Mouse (Mus musculus): ENCODE results near the gene Selplg. TPM values are rescaled to one million over a fixed set of nuclear protein-coding genes. Genes with fewer than 3 reads are reported as not detected.

The Selplg gene
- polyA plus RNA-seq, 2 experiments: 4.0 to 5.4 TPM

DNA sequence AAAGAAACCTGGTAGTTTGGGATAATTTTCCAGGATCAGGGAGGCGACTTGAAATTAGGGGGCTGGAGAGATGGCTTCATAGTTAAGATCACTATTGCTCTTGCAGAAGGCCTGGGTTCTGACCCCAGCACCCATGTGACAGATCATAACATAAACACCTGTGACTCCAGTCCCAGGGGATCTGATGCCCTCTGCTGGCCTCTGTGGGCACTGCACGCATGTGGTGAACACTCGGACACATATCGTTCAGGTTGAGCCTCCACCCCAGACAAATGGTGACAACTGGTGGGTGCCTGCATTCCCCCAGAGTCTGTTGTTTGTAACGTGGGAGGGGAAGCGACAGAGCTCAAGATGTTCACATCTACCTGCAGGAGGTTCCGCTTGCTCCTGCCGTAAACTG lies 28.9 kb upstream of the Selplg start:
- H3K4me2 ChIP-seq (replicated peaks; ENCODE audit: low read depth, low read length, severe bottlenecking): no peak overlapping the region
- WGBS: 92% methylated on average over 8 of the region's 8 CpGs
- ATAC-seq (ENCODE audit: low FRiP score, low read depth) (no peak), DNase-seq (ENCODE audit: low spot score) (no peak)
- no peak for TF ChIP-seq POLR2A (IDR thresholded peaks at IDR 0.05; ENCODE audit: borderline replicate concordance, extremely low read depth, insufficient read depth, insufficient read length)
- no peaks in the 10 kb centered on the region for H3K27me3 ChIP-seq (ENCODE audit: control insufficient read depth, insufficient read depth, low read length)
- peaks cover 11% of the 10 kb centered on the region for H3K4me1 ChIP-seq (ENCODE audit: control insufficient read depth, insufficient read depth, low read length)
- no peak overlapping the region for H3K27ac ChIP-seq (replicated peaks; ENCODE audit: low read depth, low read length)
- no peak overlapping the region for H3K9ac ChIP-seq (ENCODE audit: low read depth, low read length, severe bottlenecking)
- H3K36me3 ChIP-seq (ENCODE audit: control insufficient read depth, insufficient read depth, low read length): peaks cover 18% of the 10 kb centered on the region
- no peaks in the 10 kb centered on the region for H3K9me3 ChIP-seq (ENCODE audit: control insufficient read depth, low read length)
- H3K4me3 ChIP-seq (replicated peaks; ENCODE audit: low read length): no peak overlapping the region

GRCm38 (mm10) chr5:113858971-113859370 lies 26.5 kb upstream of the Selplg start:
- no peak overlapping the region for H3K27ac ChIP-seq (replicated peaks; ENCODE audit: low read depth, low read length)
- no peaks in the 10 kb centered on the region for H3K27me3 ChIP-seq (ENCODE audit: control insufficient read depth, insufficient read depth, low read length)
- WGBS: 44% methylated on average over 5 of the region's 5 CpGs
- DNase-seq (ENCODE audit: low spot score) (no peak), ATAC-seq (ENCODE audit: low FRiP score, low read depth) (no peak)
- no peak overlapping the region for H3K9ac ChIP-seq (ENCODE audit: low read depth, low read length, severe bottlenecking)
- no peak for TF ChIP-seq POLR2A (IDR thresholded peaks at IDR 0.05; ENCODE audit: borderline replicate concordance, extremely low read depth, insufficient read depth, insufficient read length)
- H3K4me1 ChIP-seq (ENCODE audit: control insufficient read depth, insufficient read depth, low read length): peaks cover 11% of the 10 kb centered on the region
- no peak overlapping the region for H3K4me2 ChIP-seq (replicated peaks; ENCODE audit: low read depth, low read length, severe bottlenecking)
- H3K9me3 ChIP-seq (ENCODE audit: control insufficient read depth, low read length): no peaks in the 10 kb centered on the region
- peaks cover 14% of the 10 kb centered on the region for H3K36me3 ChIP-seq (ENCODE audit: control insufficient read depth, insufficient read depth, low read length)
- H3K4me3 ChIP-seq (replicated peaks; ENCODE audit: low read length): no peak overlapping the region

DNA sequence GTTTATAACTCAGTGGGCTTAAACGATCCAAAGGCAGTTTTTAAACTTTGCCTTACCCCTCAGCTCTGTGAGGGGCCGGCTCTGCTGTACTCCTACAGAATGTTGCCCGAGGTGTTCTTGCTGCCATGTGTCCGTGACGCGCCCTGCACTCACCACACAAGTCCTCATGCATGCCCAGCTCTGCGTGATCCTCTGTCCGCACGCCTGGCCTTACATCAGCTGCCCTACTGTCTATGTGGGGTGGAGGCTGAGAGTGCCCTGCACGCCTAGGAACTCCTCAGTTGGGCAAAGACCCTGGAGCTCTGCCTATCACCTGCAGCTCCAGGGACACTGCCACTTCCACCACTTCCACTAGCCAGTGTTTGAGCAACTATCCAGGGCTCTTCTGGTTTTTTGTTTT lies 26.1 kb upstream of the Selplg start:
- Histone ChIP-seq H3K36me3 (ENCODE audit: control insufficient read depth, insufficient read depth, low read length) (peaks cover 10% of the 10 kb centered on the region; the same call in 1 of the 2 replicates), H3K27me3 (ENCODE audit: control insufficient read depth, insufficient read depth, low read length) (no peaks in the 10 kb centered on the region), H3K27ac (replicated peaks; ENCODE audit: low read depth, low read length) (0 out of 2 replicates have a peak overlapping the region, but pooled peaks have one; percentile 13), H3K9me3 (ENCODE audit: control insufficient read depth, low read length) (no peaks in the 10 kb centered on the region), H3K4me2 (replicated peaks; ENCODE audit: low read depth, low read length, severe bottlenecking) (no peak overlapping the region), H3K9ac (ENCODE audit: low read depth, low read length, severe bottlenecking) (no peak overlapping the region), H3K4me3 (replicated peaks; ENCODE audit: low read length) (no peak overlapping the region), H3K4me1 (ENCODE audit: control insufficient read depth, insufficient read depth, low read length) (peaks cover 11% of the 10 kb centered on the region)
- WGBS: 61% methylated on average over 10 of the region's 10 CpGs
- TF ChIP-seq POLR2A (IDR thresholded peaks at IDR 0.05; ENCODE audit: borderline replicate concordance, extremely low read depth, insufficient read depth, insufficient read length): no peak
- DNase-seq (ENCODE audit: low spot score): no peak
- no peak for ATAC-seq (ENCODE audit: low FRiP score, low read depth)

GRCm38 (mm10) chr5:113857631-113858030 lies 25.2 kb upstream of the Selplg start:
- Histone ChIP-seq H3K4me1 (ENCODE audit: control insufficient read depth, insufficient read depth, low read length) (peaks cover 11% of the 10 kb centered on the region), H3K9me3 (ENCODE audit: control insufficient read depth, low read length) (no peaks in the 10 kb centered on the region), H3K4me2 (replicated peaks; ENCODE audit: low read depth, low read length, severe bottlenecking) (no peak overlapping the region), H3K36me3 (ENCODE audit: control insufficient read depth, insufficient read depth, low read length) (peaks cover 7% of the 10 kb centered on the region; the same call in 1 of the 2 replicates), H3K27me3 (ENCODE audit: control insufficient read depth, insufficient read depth, low read length) (no peaks in the 10 kb centered on the region), H3K4me3 (replicated peaks; ENCODE audit: low read length) (no peak overlapping the region), H3K27ac (replicated peaks; ENCODE audit: low read depth, low read length) (no peak overlapping the region), H3K9ac (ENCODE audit: low read depth, low read length, severe bottlenecking) (no peak overlapping the region)
- ATAC-seq (ENCODE audit: low FRiP score, low read depth) (no peak), DNase-seq (ENCODE audit: low spot score) (no peak)
- 63% methylated on average over 8 of the region's 8 CpGs for WGBS
- TF ChIP-seq POLR2A (IDR thresholded peaks at IDR 0.05; ENCODE audit: borderline replicate concordance, extremely low read depth, insufficient read depth, insufficient read length): no peak

- no peaks in the 10 kb centered on the region for H3K9me3 ChIP-seq (ENCODE audit: control insufficient read depth, low read length)
- no peaks in the 10 kb centered on the region for H3K27me3 ChIP-seq (ENCODE audit: control insufficient read depth, insufficient read depth, low read length)
- no peak overlapping the region for H3K4me3 ChIP-seq (replicated peaks; ENCODE audit: low read length)
- peaks cover 11% of the 10 kb centered on the region for H3K4me1 ChIP-seq (ENCODE audit: control insufficient read depth, insufficient read depth, low read length)
- ATAC-seq (ENCODE audit: low FRiP score, low read depth) (no peak), DNase-seq (ENCODE audit: low spot score) (no peak)
- H3K9ac ChIP-seq (ENCODE audit: low read depth, low read length, severe bottlenecking): no peak overlapping the region
- no peak overlapping the region for H3K27ac ChIP-seq (replicated peaks; ENCODE audit: low read depth, low read length)
- TF ChIP-seq POLR2A (IDR thresholded peaks at IDR 0.05; ENCODE audit: borderline replicate concordance, extremely low read depth, insufficient read depth, insufficient read length): no peak
- WGBS: 65% methylated on average over 7 of the region's 7 CpGs
- peaks cover 13% of the 10 kb centered on the region; the same call in 1 of the 2 replicates for H3K36me3 ChIP-seq (ENCODE audit: control insufficient read depth, insufficient read depth, low read length)
- no peak overlapping the region for H3K4me2 ChIP-seq (replicated peaks; ENCODE audit: low read depth, low read length, severe bottlenecking)
Measured at GRCm38 (mm10) chr5:113856631-113857030, 24.2 kb upstream of the Selplg start.

- Histone ChIP-seq H3K4me3 (replicated peaks; ENCODE audit: low read length) (no peak overlapping the region), H3K4me2 (replicated peaks; ENCODE audit: low read depth, low read length, severe bottlenecking) (no peak overlapping the region), H3K27me3 (ENCODE audit: control insufficient read depth, insufficient read depth, low read length) (no peaks in the 10 kb centered on the region), H3K4me1 (ENCODE audit: control insufficient read depth, insufficient read depth, low read length) (peaks cover 11% of the 10 kb centered on the region), H3K36me3 (ENCODE audit: control insufficient read depth, insufficient read depth, low read length) (peaks cover 17% of the 10 kb centered on the region), H3K27ac (replicated peaks; ENCODE audit: low read depth, low read length) (no peak overlapping the region), H3K9me3 (ENCODE audit: control insufficient read depth, low read length) (no peaks in the 10 kb centered on the region), H3K9ac (ENCODE audit: low read depth, low read length, severe bottlenecking) (no peak overlapping the region)
- ATAC-seq (ENCODE audit: low FRiP score, low read depth) (no peak), DNase-seq (ENCODE audit: low spot score) (no peak)
- 66% methylated on average over 3 of the region's 3 CpGs for WGBS
- no peak for TF ChIP-seq POLR2A (IDR thresholded peaks at IDR 0.05; ENCODE audit: borderline replicate concordance, extremely low read depth, insufficient read depth, insufficient read length)
Measured at GRCm38 (mm10) chr5:113855696-113856095, 23.3 kb upstream of the Selplg start.

Measured in limb, embryonic 14.5 days (tissue).